Mouse (Mus musculus) NIH3T3 (cell line): ENCODE measurements around the gene Rhno1.
"Not testable (repeated sequence)": the region's sequence is repeated elsewhere in the genome, so short reads cannot be mapped to it uniquely, and the experiment has no call there.

Experiments used
- DNase-seq: peaks from one replicate; pipeline ENCODE4 v3.0.0-alpha.2; 2012; ENCODE audit warnings: low read depth

The Rhno1 gene

GRCm38 (mm10) chr6:128362381-128363006 lies at the start of gene Rhno1, which contains the start of gene Foxm1:
Gene Rhno1 (minus strand): TSS chr6:128362911.
Gene Foxm1 (plus strand): TSS chr6:128362967.
- peak; percentile 94 for DNase-seq

- peak; percentile 90 for DNase-seq
Measured at GRCm38 (mm10) chr6:128411115-128411514, 48.4 kb upstream of the Rhno1 start.

- DNase-seq: no peak
Measured at GRCm38 (mm10) chr6:128410305-128410704, 47.6 kb upstream of the Rhno1 start.

- no peak for DNase-seq
Measured at GRCm38 (mm10) chr6:128408544-128409125, 45.9 kb upstream of the Rhno1 start.

- DNase-seq: no peak
Measured at GRCm38 (mm10) chr6:128404708-128405107, 42.0 kb upstream of the Rhno1 start.

- DNase-seq: no peak
Measured at GRCm38 (mm10) chr6:128399421-128400185, 36.9 kb upstream of the Rhno1 start.

- no peak for DNase-seq
Measured at GRCm38 (mm10) chr6:128398996-128399395, 36.3 kb upstream of the Rhno1 start, which contains the start of gene Nrip2. Gene Nrip2 (plus strand): TSS chr6:128399296.

- peak; percentile 72 for DNase-seq
Measured at GRCm38 (mm10) chr6:128397574-128398261, 35.0 kb upstream of the Rhno1 start.

- peak; percentile 45 for DNase-seq
Measured at GRCm38 (mm10) chr6:128390683-128391082, 28.0 kb upstream of the Rhno1 start.

GRCm38 (mm10) chr6:128389185-128389584 lies 26.5 kb upstream of the Rhno1 start:
- no peak for DNase-seq

- DNase-seq: no peak
Measured at GRCm38 (mm10) chr6:128385026-128385425, 22.3 kb upstream of the Rhno1 start.

GRCm38 (mm10) chr6:128383752-128384151 lies 21.0 kb upstream of the Rhno1 start:
- DNase-seq: no peak

GRCm38 (mm10) chr6:128381254-128381653 lies 18.5 kb upstream of the Rhno1 start:
- no peak for DNase-seq

- not testable (repeated sequence) for DNase-seq
Measured at GRCm38 (mm10) chr6:128380594-128381167, 18.0 kb upstream of the Rhno1 start.

- no peak for DNase-seq
Measured at GRCm38 (mm10) chr6:128379636-128380035, 16.9 kb upstream of the Rhno1 start.

GRCm38 (mm10) chr6:128376371-128377085 lies 13.8 kb upstream of the Rhno1 start:
- no peak for DNase-seq

- no peak for DNase-seq
Measured at GRCm38 (mm10) chr6:128375192-128375591, 12.5 kb upstream of the Rhno1 start, which contains the start of the genes Tex52 and Gm44596. Gene Tex52 (plus strand): TSS chr6:128375456. Gene Gm44596 (plus strand): TSS chr6:128375503.

- DNase-seq: no peak
Measured at GRCm38 (mm10) chr6:128370040-128370439, 7.3 kb upstream of the Rhno1 start.

GRCm38 (mm10) chr6:128366466-128366865 lies 3.8 kb upstream of the Rhno1 start:
- peak; percentile 55 for DNase-seq

- peak; percentile 72 for DNase-seq
Measured at GRCm38 (mm10) chr6:128364721-128365120, 2.0 kb upstream of the Rhno1 start.
